Mouse (Mus musculus) intestine, embryonic 16.5 days (tissue): Measurements from ENCODE around the gene Irs3. TPM values are rescaled to one million over a fixed set of nuclear protein-coding genes. Genes with fewer than 3 reads are reported as not detected.
A peak's percentile ranks its signal among the peaks of the same experiment; 100 is the strongest.

ENCODE experiments used
- ATAC-seq: fragments of 200-750 bp; cut with Nextera tagmentation; 2 replicates; pipeline ENCODE4 v1.8.0; 2017; ENCODE audit warnings: moderate TSS enrichment, moderate library complexity
- H3K27ac ChIP-seq: fragments of 300-500 bp; sonication (generic); 2 replicates; pipeline ENCODE4 v1.5.1; 2014; ENCODE audit warnings: mild to moderate bottlenecking, low read length
- H3K27me3 ChIP-seq: fragments of 300-500 bp; sonication (generic); replicated peaks from 2 replicates; pipeline ENCODE4 v1.6.1; 2014; ENCODE audit warnings: low read length, control low read depth, mixed read lengths; ENCODE audit not compliant: control insufficient read depth, insufficient read depth
- H3K36me3 ChIP-seq: fragments of 300-500 bp; sonication (generic); 2 replicates; pipeline ENCODE4 v1.6.1; 2014; ENCODE audit warnings: low read length, control low read depth; ENCODE audit not compliant: control insufficient read depth, insufficient read depth
- H3K4me1 ChIP-seq: fragments of 300-500 bp; sonication (generic); 2 replicates; pipeline ENCODE4 v1.6.1; 2014; ENCODE audit warnings: low read length, control low read depth, mixed read lengths; ENCODE audit not compliant: control insufficient read depth, insufficient read depth
- H3K4me2 ChIP-seq: fragments of 300-500 bp; sonication (generic); 2 replicates; pipeline ENCODE4 v1.6.1; 2014; ENCODE audit warnings: low read depth, low read length, control low read depth
- H3K4me3 ChIP-seq: fragments of 300-500 bp; sonication (generic); 2 replicates; pipeline ENCODE4 v1.5.1; 2014; ENCODE audit warnings: mild to moderate bottlenecking, low read length
- H3K9ac ChIP-seq: fragments of 300-500 bp; sonication (generic); 2 replicates; pipeline ENCODE4 v1.6.1; 2014; ENCODE audit warnings: low read depth, low read length
- H3K9me3 ChIP-seq: fragments of 300-500 bp; sonication (generic); 2 replicates; pipeline ENCODE4 v1.6.1; 2016; ENCODE audit warnings: low read length, control low read depth; ENCODE audit not compliant: control insufficient read depth
- WGBS: fragments of 180-500 bp; shearing (Covaris S2); extraction: QIAGEN DNeasy Blood & Tissue Kit; methylation state at CpG from one replicate; pipeline ENCODE4 v1.1.7; 2014; 5-methylcytosine and 5-hydroxymethylcytosine counted together
- polyA plus RNA-seq: library from polyadenylated mRNA; unstranded; fragments of >200 nt; fragmentation: Nextera tagmentation; extraction: Ambion mirVana; gene quantifications from 2 replicates; pipeline ENCODE4 v1.2.1, GENCODE M21; 2015

Irs3 gene
- polyA plus RNA-seq, 1 experiment from 2014 or later: 0.27 TPM

DNA sequence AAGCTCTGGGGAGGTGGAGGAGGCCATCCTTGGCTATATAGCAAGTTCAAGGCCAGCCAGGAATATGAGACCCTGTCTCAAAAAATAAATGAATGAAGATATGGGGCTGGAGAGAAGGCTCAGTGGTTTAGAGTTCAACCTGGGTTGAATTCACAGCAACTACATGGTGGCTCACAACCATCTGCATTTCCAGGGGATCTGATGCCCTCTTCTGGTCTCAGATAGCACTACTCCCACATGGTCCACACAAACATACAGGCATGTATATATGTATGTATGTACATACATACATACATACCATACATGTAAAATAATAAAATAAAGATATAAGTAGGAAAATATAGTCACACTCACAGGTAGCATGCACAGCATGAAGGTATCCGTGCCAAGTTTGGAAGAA lies 24.7 kb upstream of the Irs3 start:
- H3K4me3 ChIP-seq: no peak overlapping the region
- no peak for ATAC-seq

DNA sequence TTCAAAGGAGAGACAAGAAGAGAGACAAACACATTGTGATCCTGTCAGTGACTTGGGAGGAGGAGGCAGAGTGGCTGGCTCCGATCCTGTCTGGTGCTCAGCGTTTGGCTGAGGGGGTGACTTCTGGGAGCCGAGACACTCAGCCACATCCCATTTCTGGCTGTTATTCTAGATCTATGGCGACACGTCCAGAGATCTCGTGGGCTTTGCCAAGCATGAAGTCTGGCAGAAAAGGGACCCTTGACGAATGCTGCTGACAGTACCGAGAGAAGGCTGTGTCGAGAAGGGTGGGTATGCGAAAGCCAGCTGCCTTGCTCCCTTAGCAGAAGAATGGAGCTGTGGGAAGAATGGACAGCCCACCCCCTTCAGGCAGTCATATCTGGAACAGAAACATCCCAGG lies 23.5 kb upstream of the Irs3 start:
- no peaks in the 10 kb centered on the region for H3K27me3 ChIP-seq
- no peak overlapping the region for H3K4me3 ChIP-seq
- no peak overlapping the region for H3K9ac ChIP-seq
- peak overlapping the region; percentile 73 for H3K27ac ChIP-seq
- H3K36me3 ChIP-seq: 0 out of 2 replicates have a peak, but pooled peaks cover 1% of the 10 kb centered on the region
- ATAC-seq: no peak
- H3K4me1 ChIP-seq: peaks cover 40% of the 10 kb centered on the region
- no peaks in the 10 kb centered on the region for H3K9me3 ChIP-seq
- WGBS: 53% methylated on average over 10 of the region's 10 CpGs
- H3K4me2 ChIP-seq: no peak overlapping the region

More for the DNA sequence above, 24.7 kb upstream of the Irs3 start:
- Histone ChIP-seq H3K4me2 (no peak overlapping the region), H3K36me3 (no peaks in the 10 kb centered on the region), H3K27me3 (no peaks in the 10 kb centered on the region), H3K27ac (peak overlapping the region; percentile 63; the same call in 1 of the 2 replicates), H3K4me1 (peaks cover 40% of the 10 kb centered on the region), H3K9me3 (no peaks in the 10 kb centered on the region), H3K9ac (no peak overlapping the region)
- WGBS: 96% methylated on average over 1 of the region's 1 CpGs

GRCm38 (mm10) chr5:137663057-137663456 lies 17.5 kb upstream of the Irs3 start:
- Histone ChIP-seq H3K4me2 (no peak overlapping the region), H3K27me3 (no peaks in the 10 kb centered on the region), H3K27ac (peak overlapping the region; percentile 40; the same call in 1 of the 2 replicates), H3K36me3 (peaks cover 14% of the 10 kb centered on the region), H3K4me1 (peaks cover 9% of the 10 kb centered on the region; the same call in 1 of the 2 replicates), H3K9me3 (no peaks in the 10 kb centered on the region), H3K9ac (no peak overlapping the region), H3K4me3 (no peak overlapping the region)
- 53% methylated on average over 9 of the region's 9 CpGs for WGBS
- ATAC-seq: peak; percentile 52

- H3K27ac ChIP-seq: no peak overlapping the region
These were observed 14.7 kb upstream of the Irs3 start for GRCm38 (mm10) chr5:137660064-137660688.

DNA sequence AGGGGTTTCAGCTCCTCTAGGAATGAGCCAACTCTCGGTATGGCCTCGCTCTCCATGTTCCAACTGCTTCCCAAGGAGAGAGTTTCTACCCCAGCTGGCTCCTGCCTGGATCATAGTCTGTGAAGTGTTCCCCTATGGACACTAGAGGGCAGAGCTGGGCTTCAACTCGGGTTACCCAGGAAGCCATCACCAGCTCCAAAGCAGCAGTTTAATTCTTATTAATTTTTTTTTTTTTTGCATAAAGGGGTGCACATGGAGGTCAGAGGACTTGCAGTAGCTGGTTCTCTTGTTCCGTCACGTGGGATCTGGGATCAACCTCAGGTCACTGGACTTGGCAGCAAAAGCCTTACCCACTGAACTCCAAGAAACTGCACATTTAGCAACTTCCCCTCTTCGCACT lies 11.5 kb upstream of the Irs3 start:
- ATAC-seq: peak; percentile 62
- Histone ChIP-seq H3K9ac (no peak overlapping the region), H3K27ac (no peak overlapping the region), H3K36me3 (peaks cover 15% of the 10 kb centered on the region), H3K9me3 (no peaks in the 10 kb centered on the region), H3K4me3 (no peak overlapping the region), H3K4me2 (no peak overlapping the region), H3K27me3 (no peaks in the 10 kb centered on the region), H3K4me1 (no peaks in the 10 kb centered on the region)
- WGBS: 23% methylated on average over 6 of the region's 6 CpGs

More at GRCm38 (mm10) chr5:137660064-137660688, 14.7 kb upstream of the Irs3 start:
- Histone ChIP-seq H3K9ac (no peak overlapping the region), H3K4me3 (no peak overlapping the region), H3K4me1 (peaks cover 9% of the 10 kb centered on the region; the same call in 1 of the 2 replicates), H3K27me3 (no peaks in the 10 kb centered on the region), H3K9me3 (no peaks in the 10 kb centered on the region), H3K36me3 (peaks cover 14% of the 10 kb centered on the region), H3K4me2 (no peak overlapping the region)
- ATAC-seq: no peak
- WGBS: 89% methylated on average over 6 of the region's 6 CpGs

GRCm38 (mm10) chr5:137654746-137655145 lies 9.2 kb upstream of the Irs3 start:
- peaks cover 13% of the 10 kb centered on the region for H3K4me1 ChIP-seq
- no peak overlapping the region for H3K4me3 ChIP-seq
- H3K27ac ChIP-seq: no peak overlapping the region
- H3K4me2 ChIP-seq: no peak overlapping the region
- H3K36me3 ChIP-seq: peaks cover 11% of the 10 kb centered on the region
- no peaks in the 10 kb centered on the region for H3K9me3 ChIP-seq
- no peaks in the 10 kb centered on the region for H3K27me3 ChIP-seq
- WGBS: 75% methylated on average over 7 of the region's 7 CpGs
- no peak overlapping the region for H3K9ac ChIP-seq
- no peak for ATAC-seq

DNA sequence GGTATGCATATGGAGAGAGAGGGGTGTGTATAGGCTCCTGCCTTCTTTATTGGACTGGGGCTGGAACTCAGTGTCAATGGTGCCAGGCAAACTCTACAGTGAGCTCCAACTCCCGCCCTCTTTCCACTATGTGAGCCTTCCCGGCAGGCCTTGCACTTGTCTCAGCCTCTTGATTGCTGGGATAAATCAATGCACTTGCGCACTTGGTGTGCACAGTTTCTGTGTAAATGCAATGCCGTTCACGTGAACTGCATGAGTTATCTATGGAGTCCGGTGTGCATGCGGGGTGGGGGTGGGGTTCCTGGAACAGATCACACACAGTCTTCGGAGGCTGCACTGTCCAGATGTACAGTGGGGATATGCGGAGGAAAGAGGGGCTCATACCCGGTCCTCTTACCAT lies 7.9 kb upstream of the Irs3 start:
- H3K27me3 ChIP-seq: no peaks in the 10 kb centered on the region
- H3K4me1 ChIP-seq: peaks cover 20% of the 10 kb centered on the region
- H3K4me3 ChIP-seq: no peak overlapping the region
- H3K9ac ChIP-seq: no peak overlapping the region
- no peaks in the 10 kb centered on the region for H3K9me3 ChIP-seq
- no peak overlapping the region for H3K27ac ChIP-seq
- H3K4me2 ChIP-seq: no peak overlapping the region
- peaks cover 3% of the 10 kb centered on the region for H3K36me3 ChIP-seq
- ATAC-seq: no peak
- WGBS: 89% methylated on average over 10 of the region's 10 CpGs

DNA sequence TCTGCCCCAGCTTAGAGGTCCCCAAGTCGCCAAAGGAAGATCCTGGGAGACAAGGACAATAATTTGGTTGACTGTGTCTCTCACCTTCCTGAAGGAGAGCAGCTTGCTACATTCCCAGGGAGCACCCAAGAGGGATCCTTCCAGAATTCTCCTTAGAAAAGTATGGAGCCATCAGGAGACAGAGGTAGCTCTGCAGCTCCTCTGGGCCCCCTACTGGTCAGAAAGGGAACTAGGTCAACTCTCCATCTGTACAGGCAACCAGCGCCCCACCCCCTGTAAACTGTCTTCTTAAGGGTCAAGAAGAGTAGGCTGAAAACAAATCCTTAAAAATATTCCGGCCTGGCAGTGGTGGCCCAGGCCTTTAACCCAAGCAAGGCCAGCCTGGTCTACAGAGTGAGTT lies 7.0 kb upstream of the Irs3 start:
- 27% methylated on average over 3 of the region's 3 CpGs for WGBS
- H3K4me2 ChIP-seq: no peak overlapping the region
- ATAC-seq: no peak; the same call in 1 of the 2 replicates
- H3K36me3 ChIP-seq: peaks cover 3% of the 10 kb centered on the region
- H3K27ac ChIP-seq: no peak overlapping the region
- no peaks in the 10 kb centered on the region for H3K27me3 ChIP-seq
- no peak overlapping the region for H3K9ac ChIP-seq
- H3K4me1 ChIP-seq: peaks cover 28% of the 10 kb centered on the region
- no peak overlapping the region for H3K4me3 ChIP-seq
- H3K9me3 ChIP-seq: no peaks in the 10 kb centered on the region

- Histone ChIP-seq H3K4me1 (peaks cover 34% of the 10 kb centered on the region), H3K4me2 (peak overlapping the region; percentile 26; the same call in 1 of the 2 replicates), H3K9me3 (no peaks in the 10 kb centered on the region), H3K9ac (peak overlapping the region; percentile 14), H3K27me3 (peaks cover 9% of the 10 kb centered on the region), H3K36me3 (peaks cover 3% of the 10 kb centered on the region; the same call in 1 of the 2 replicates), H3K4me3 (no peak overlapping the region), H3K27ac (peak overlapping the region; percentile 58)
- WGBS: 13% methylated on average over 17 of the region's 18 CpGs
- peak; percentile 49 for ATAC-seq
These were observed 4.4 kb upstream of the Irs3 start for GRCm38 (mm10) chr5:137649669-137650571.
